Mouse (Mus musculus) gastrocnemius, postnatal 4 days (tissue): ENCODE measurements around the gene Bfar. TPM values are rescaled to one million over a fixed set of nuclear protein-coding genes. Genes with fewer than 3 reads are reported as not detected.
"Not testable (repeated sequence)": the region's sequence is repeated elsewhere in the genome, so short reads cannot be mapped to it uniquely, and the experiment has no call there.

Experiments used
- DNase-seq, 2 experiments: peaks; one replicate each; pipeline ENCODE4 v3.0.0; 2021 to 2022; ENCODE audit warnings: low spot score in 2 of 2, mixed read lengths in 2 of 2
- long read RNA-seq, 2 experiments: library from polyadenylated mRNA; stranded (forward); transcript quantifications; one replicate each; pipeline ENCODE4 v2.0.0; 2021
- total RNA-seq, 2 experiments: library from RNA; stranded (reverse); gene quantifications; 2 replicates each; pipeline ENCODE4 v1.2.3; 2021

The Bfar gene
- 10 to 100 TPM; 35.5 to 41.0 TPM for total RNA-seq
- long read RNA-seq, experiment 1, transcript Bfar-201 (8 exons, 3,003 nt) = major isoform, 43 of 66 reads
- long read RNA-seq, experiment 1, partial matches to known transcripts = 15 of 66 reads
- long read RNA-seq, experiment 1, other reads (novel, unspliced or antisense) = 7 of 66 reads
- long read RNA-seq, experiment 2, transcript Bfar-201 (8 exons, 3,003 nt) = major isoform, 45 of 74 reads
- long read RNA-seq, experiment 2, partial matches to known transcripts = 10 of 74 reads
- long read RNA-seq, experiment 2, other reads (novel, unspliced or antisense) = 19 of 74 reads

- DNase-seq = peak; percentile 82 to 89
Observed at GRCm38 (mm10) chr16:13671685-13672385, at the start of gene Bfar, which contains the start of gene 3110001I22Rik. TSS of gene Bfar (plus strand) at chr16:13671858. TSS of gene 3110001I22Rik (plus strand) at chr16:13671929.

GRCm38 (mm10) chr16:13628345-13628744 is 43.3 kb upstream of the Bfar start:
- DNase-seq = no peak

- DNase-seq = not testable (repeated sequence)
Observed at GRCm38 (mm10) chr16:13638198-13638597, 33.5 kb upstream of the Bfar start.

- DNase-seq = no peak
Observed at GRCm38 (mm10) chr16:13639508-13639907, 32.1 kb upstream of the Bfar start.

GRCm38 (mm10) chr16:13640064-13640463 is 31.6 kb upstream of the Bfar start:
- peak in 1 of 2 experiments; percentile 11 for DNase-seq

GRCm38 (mm10) chr16:13644474-13644873 is 27.2 kb upstream of the Bfar start:
- DNase-seq = no peak

GRCm38 (mm10) chr16:13645930-13646329 is 25.7 kb upstream of the Bfar start:
- DNase-seq = no peak

- no peak for DNase-seq
Observed at GRCm38 (mm10) chr16:13658886-13659285, 12.8 kb upstream of the Bfar start.

GRCm38 (mm10) chr16:13660736-13661135 is 10.9 kb upstream of the Bfar start:
- no peak for DNase-seq

GRCm38 (mm10) chr16:13667878-13668343 is 3.7 kb upstream of the Bfar start, which contains the start of gene Parn:
TSS of gene Parn (minus strand) at chr16:13668170.
- DNase-seq = peak; percentile 85 to 93

GRCm38 (mm10) chr16:13668402-13669108 is 3.1 kb upstream of the Bfar start:
- DNase-seq = no peak

GRCm38 (mm10) chr16:13669282-13669681 is 2.4 kb upstream of the Bfar start:
- DNase-seq = no peak

GRCm38 (mm10) chr16:13670896-13671295 is 762 bp upstream of the Bfar start:
- not testable (repeated sequence) for DNase-seq

GRCm38 (mm10) chr16:13672386-13672898 is 784 bp downstream of the Bfar start:
- peak in 1 of 2 experiments; percentile 62 for DNase-seq

GRCm38 (mm10) chr16:13673114-13673513 is 1.5 kb downstream of the Bfar start:
- DNase-seq = no peak

GRCm38 (mm10) chr16:13674511-13674910 is 2.9 kb downstream of the Bfar start:
- no peak for DNase-seq

GRCm38 (mm10) chr16:13678601-13679319 is 7.1 kb downstream of the Bfar start:
- no peak for DNase-seq

GRCm38 (mm10) chr16:13698998-13699397 is 27.3 kb downstream of the Bfar start:
- DNase-seq = no peak

- peak in 1 of 2 experiments; percentile 12 for DNase-seq
Observed at GRCm38 (mm10) chr16:13702184-13702583, 30.5 kb downstream of the Bfar start.

GRCm38 (mm10) chr16:13704676-13705075 is 33.0 kb downstream of the Bfar start:
- DNase-seq = no peak

GRCm38 (mm10) chr16:13714910-13715309 is 43.3 kb downstream of the Bfar start:
- no peak for DNase-seq
